13 mouse cellular contexts compared by ENCODE assay signal in genomic region chr5:96859938-96860337, GRCm38 (mm10).
"Had no signal": no experiment of that assay in that cellular context is flagged by ENCODE, and none has a peak within 500 bp of the region (broad histone marks: within the 10 kb centered on the region; RNA-seq: fewer than 3 reads in every experiment).

No protein-coding gene starts in this region.

- H3K9me3 ChIP-seq: limb, embryonic 10.5 days; liver, embryonic 13.5 days; lung, embryonic 15.5 days; midbrain, embryonic 13.5 days; stomach, embryonic 15.5 days had no signal

- H3K27me3 ChIP-seq: liver, embryonic 13.5 days; lung, embryonic 15.5 days; midbrain, embryonic 13.5 days; stomach, embryonic 15.5 days had no signal

- H3K9ac ChIP-seq: liver, embryonic 13.5 days; liver, postnatal 0 days; lung, embryonic 15.5 days; midbrain, embryonic 13.5 days; stomach, embryonic 15.5 days had no signal

- H3K4me1 ChIP-seq: limb, embryonic 10.5 days; lung, embryonic 15.5 days; midbrain, embryonic 13.5 days; stomach, embryonic 15.5 days had no signal

- DNase-seq: kidney, adult 9 months; kidney, postnatal 10 days; liver, embryonic 13.5 days; liver, postnatal 0 days; lung, postnatal 14 days; right cerebral cortex, postnatal 14 days; thymus, postnatal 36 days had no signal

- H3K36me3 ChIP-seq: limb, embryonic 10.5 days; liver, embryonic 13.5 days; lung, embryonic 15.5 days; midbrain, embryonic 13.5 days; stomach, embryonic 15.5 days had no signal

- ATAC-seq: liver, postnatal 0 days; midbrain, embryonic 13.5 days had no signal

- H3K27ac ChIP-seq: left cerebral cortex, adult 2 months; liver, embryonic 13.5 days; lung, embryonic 15.5 days; macrophage; midbrain, embryonic 13.5 days; stomach, embryonic 15.5 days had no signal

- H3K4me2 ChIP-seq: liver, embryonic 13.5 days; lung, embryonic 15.5 days; midbrain, embryonic 13.5 days; stomach, embryonic 15.5 days had no signal

- H3K4me3 ChIP-seq: left cerebral cortex, adult 2 months; limb, embryonic 10.5 days; liver, embryonic 13.5 days; lung, embryonic 15.5 days; midbrain, embryonic 13.5 days; stomach, embryonic 15.5 days had no signal
